Mouse (Mus musculus): ENCODE data around the gene Zfp593.
A peak's percentile ranks its signal among the peaks of the same experiment; 100 is the strongest.
"Not testable (repeated sequence)": the region's sequence is repeated elsewhere in the genome, so short reads cannot be mapped to it uniquely, and the experiment has no call there.

Gene Zfp593

DNA sequence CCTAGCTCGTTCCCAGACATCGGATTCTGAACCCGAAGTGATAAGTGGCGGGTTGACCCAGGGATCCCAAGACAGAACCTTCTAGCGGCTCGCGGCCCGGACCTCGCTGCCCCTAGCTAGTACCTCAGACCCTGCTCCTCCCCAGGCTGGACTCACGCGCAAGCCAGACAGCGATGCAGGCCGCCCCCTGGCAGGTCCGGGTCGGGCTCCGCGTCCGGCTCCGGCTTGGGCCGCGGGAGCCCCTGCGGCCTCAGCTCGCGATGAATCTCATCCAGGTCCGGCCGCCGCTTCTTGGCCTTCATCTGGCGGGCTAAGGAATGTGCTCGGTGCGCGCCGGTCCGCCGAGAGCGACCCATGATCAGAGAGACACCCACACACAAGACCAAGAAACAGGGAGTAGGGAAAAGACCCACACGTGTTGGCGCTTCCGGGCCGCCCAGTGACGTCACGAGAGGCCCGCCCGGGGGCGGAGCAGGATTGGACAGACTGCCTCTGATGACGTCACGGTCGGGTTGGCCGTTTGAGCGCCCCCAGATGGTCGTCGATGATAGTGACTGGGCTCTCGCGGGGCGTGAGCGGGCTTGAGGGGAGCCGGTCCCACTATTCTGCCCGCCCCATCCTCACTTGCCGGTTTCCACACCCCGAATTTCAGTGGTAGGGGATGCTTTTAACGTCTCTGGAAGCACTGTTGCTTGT, at the start of gene Zfp593:
Zfp593 (minus strand) TSS at position 445 of the 696 bp plus-strand sequence.
- peak; percentile 95 for DNase-seq (ENCODE audit: low read depth)

DNA sequence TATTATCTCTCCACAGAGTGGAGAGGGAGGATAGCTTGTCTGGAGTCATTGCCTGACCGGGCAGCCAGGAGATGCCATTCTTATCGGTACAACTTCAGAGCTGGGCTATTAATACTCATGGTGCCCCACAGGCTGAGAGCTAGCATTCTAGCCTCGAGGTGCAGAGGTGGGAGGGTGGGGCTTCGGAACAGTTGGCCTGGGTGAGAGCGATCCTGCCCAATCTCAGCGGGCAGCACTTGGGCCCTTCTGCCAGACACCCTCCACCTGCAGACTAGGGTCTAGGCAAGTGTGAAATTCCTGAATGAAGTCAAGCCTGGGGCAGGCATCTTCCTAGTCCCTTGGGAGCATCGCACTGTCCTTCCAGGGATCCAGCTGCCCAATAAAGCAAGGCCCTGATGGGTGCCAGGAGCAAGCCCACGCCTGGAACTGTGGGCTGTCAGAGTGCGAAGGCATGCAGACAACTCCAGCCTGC, 48.3 kb upstream of the Zfp593 start:
- no peak for DNase-seq (ENCODE audit: low read depth)

- DNase-seq (ENCODE audit: low read depth), result no peak
These were observed 47.8 kb upstream of the Zfp593 start for GRCm38 (mm10) chr4:134293061-134293691.

DNA sequence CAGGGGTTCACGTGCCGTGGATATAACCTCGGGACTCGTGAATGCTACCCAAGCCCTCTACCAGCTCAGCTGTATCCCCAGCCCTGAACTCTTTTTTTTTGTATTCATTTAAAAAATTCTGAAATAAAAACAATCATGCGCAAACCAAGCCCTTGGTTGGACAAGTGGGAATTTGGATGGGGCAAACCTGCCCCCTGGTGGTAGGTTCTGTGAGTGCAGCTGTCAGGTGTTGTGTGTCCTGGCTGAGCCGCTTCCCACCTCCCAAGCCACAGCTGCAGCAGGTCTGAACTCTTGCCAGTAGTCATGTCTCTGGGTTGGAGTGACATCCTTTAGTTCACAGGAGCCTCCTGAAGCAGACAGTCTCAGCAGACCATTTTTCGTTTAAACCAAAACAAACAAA, 46.7 kb upstream of the Zfp593 start:
- peak; percentile 86 for DNase-seq (ENCODE audit: low read depth)

- peak; percentile 34 for DNase-seq (ENCODE audit: low read depth)
These were observed 43.2 kb upstream of the Zfp593 start for GRCm38 (mm10) chr4:134288397-134289256.

- peak; percentile 78 for DNase-seq (ENCODE audit: low read depth)
These were observed 42.2 kb upstream of the Zfp593 start, which contains the start of gene Pdik1l for GRCm38 (mm10) chr4:134287575-134288025. Gene Pdik1l (minus strand): TSS chr4:134287895.

- peak; percentile 95 for DNase-seq (ENCODE audit: low read depth)
These were observed 41.8 kb upstream of the Zfp593 start for GRCm38 (mm10) chr4:134287168-134287564.

- DNase-seq (ENCODE audit: low read depth), result no peak
These were observed 41.1 kb upstream of the Zfp593 start for GRCm38 (mm10) chr4:134286226-134287167.

- DNase-seq (ENCODE audit: low read depth), result no peak
These were observed 39.5 kb upstream of the Zfp593 start for GRCm38 (mm10) chr4:134284942-134285341.

- DNase-seq (ENCODE audit: low read depth), result no peak
These were observed 28.3 kb upstream of the Zfp593 start for GRCm38 (mm10) chr4:134273417-134274345.

- no peak for DNase-seq (ENCODE audit: low read depth)
These were observed 27.5 kb upstream of the Zfp593 start for GRCm38 (mm10) chr4:134272731-134273416.

DNA sequence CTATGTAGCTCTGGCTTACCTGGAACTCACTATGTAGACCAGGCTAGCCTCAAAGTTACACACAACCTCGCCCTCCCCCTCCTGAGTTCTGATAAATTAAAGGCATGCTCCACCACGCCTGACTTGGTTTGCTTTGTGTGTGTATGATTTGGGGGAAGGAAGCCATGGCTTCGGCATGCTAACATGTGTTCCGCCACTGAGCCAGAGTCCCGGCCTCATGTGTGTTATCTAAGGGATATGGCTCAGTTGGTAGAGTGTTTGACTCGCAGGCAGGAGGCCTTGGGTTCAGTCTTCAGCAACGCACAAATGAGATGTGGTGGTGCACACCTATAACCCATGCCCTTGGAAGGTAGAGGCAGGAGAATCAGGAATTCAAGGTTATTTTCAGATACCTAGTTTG, 26.6 kb upstream of the Zfp593 start:
- DNase-seq (ENCODE audit: low read depth), result no peak

- not testable (repeated sequence) for DNase-seq (ENCODE audit: low read depth)
These were observed 24.2 kb upstream of the Zfp593 start for GRCm38 (mm10) chr4:134269622-134270021.

- no peak for DNase-seq (ENCODE audit: low read depth)
These were observed 22.8 kb upstream of the Zfp593 start for GRCm38 (mm10) chr4:134268102-134268655.

DNA sequence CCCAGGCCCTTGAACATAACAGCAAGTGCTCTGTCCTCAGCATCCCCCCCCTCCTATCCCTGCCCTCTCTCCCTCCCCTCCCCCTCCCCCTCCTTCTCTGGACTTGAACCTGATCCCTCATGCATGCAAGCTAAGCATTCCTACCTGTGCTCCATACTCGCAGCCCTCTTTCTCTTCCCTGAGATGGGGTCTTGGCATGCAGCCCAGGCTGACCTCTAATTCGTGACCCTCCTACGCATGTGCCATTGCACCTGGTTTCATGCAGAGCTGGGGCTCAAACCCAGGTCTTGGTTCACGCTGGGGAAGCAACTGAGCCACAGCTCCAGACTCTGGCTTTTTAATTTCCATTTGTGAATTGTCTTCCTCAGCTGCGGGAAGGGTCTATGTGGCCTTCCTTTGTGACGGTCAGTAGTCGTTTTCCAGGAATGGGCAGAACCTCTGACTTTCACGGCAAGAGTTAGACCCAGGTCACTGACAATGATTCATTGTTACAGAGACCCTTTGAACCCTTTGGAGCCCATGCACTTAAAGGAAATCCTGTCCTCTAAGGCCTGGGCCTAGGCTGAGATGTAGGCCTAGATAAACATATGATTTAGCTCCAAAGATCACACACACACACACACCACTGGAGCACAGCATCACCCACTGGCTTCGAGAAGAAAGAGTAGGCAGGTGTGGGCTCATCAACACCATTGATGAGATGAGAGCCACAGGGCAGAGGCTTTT, 20.6 kb upstream of the Zfp593 start:
- no peak for DNase-seq (ENCODE audit: low read depth)

- DNase-seq (ENCODE audit: low read depth), result no peak
These were observed 17.8 kb upstream of the Zfp593 start for GRCm38 (mm10) chr4:134263191-134263590.

DNA sequence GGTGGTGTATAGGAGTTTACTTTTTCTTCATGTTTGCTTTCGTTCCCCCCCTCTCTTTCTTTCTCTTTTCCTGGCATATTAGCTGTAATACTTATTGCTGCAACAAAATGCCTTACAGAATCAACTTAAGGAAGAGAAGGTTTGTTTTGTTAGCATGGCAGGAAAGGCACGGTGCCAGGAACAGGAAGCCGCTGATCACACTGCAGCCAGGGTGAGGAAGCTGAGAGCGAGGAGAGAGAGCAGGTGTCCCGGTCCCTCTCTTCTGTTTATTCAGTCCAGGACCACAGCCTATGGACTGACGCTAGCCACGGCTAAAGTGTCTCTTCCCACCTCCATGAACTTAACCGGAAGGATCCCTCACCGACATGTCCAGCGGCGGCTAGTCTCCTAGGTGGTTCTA, 13.0 kb upstream of the Zfp593 start:
- no peak for DNase-seq (ENCODE audit: low read depth)

- no peak for DNase-seq (ENCODE audit: low read depth)
These were observed 12.0 kb upstream of the Zfp593 start for GRCm38 (mm10) chr4:134257198-134258009.
